7 mouse cellular contexts compared by ENCODE assay signal in genomic region chr9:94456085-94456531, GRCm38 (mm10).
DNase-seq lines count a peak whose midpoint lies in the region.

No protein-coding gene starts in this region.

- DNase-seq in layer of hippocampus, postnatal 10 days (ENCODE audit: low spot score in 2 of 2) = peak; percentile 22 to 44
- DNase-seq in layer of hippocampus, adult 11-12 months (ENCODE audit: low spot score) = no peak
- peak; percentile 13 for DNase-seq in fibroblast of lung, adult 2 months (ENCODE audit: low read depth)
- DNase-seq in kidney, adult 9 months = peak; percentile 87
- DNase-seq in lung, postnatal 25 days (ENCODE audit: low spot score) = peak; percentile 54
- no peak for DNase-seq in thymus, postnatal 25 days
- DNase-seq in embryo, embryonic 9.5 days (ENCODE audit: extremely low spot score) = no peak

Comparison
In these comparisons a context has a peak if more than half of its experiments do, and no peak if none do; other contexts are left out.
1. DNase-seq: peak in layer of hippocampus, postnatal 10 days (2 of 2), fibroblast of lung, adult 2 months (single experiment), kidney, adult 9 months (single experiment) and lung, postnatal 25 days (single experiment); none in layer of hippocampus, adult 11-12 months (single experiment), thymus, postnatal 25 days (single experiment) and embryo, embryonic 9.5 days (single experiment).